Mouse (Mus musculus) cerebellum, postnatal 25 days (tissue): ENCODE data around the gene Odf2.

Experiments
- DNase-seq, 2 experiments: peaks; one replicate each; pipeline ENCODE4 v3.0.0; 2021; ENCODE audit warnings: mixed read lengths in 2 of 2

Gene Odf2

DNA sequence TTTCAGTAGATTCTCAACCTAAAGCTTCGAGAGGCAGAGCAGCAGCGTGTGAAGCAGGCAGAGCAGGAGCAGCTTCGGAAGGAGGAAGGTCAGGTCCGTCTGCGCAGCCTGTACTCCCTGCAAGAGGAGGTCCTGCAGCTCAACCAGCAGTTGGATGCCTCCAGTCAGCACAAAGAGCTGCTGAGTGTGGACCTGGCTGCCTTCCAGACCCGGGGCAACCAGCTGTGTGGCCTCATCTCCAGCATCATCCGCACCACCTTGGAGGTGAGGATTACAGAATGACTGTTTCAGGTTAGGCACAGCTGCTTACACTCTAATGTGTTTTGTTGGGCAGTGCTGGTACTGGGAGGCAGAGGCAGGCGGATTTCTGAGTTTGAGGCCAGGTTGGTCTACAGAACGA lies 51.1 kb downstream of the Odf2 start:
- DNase-seq, result no peak

DNA sequence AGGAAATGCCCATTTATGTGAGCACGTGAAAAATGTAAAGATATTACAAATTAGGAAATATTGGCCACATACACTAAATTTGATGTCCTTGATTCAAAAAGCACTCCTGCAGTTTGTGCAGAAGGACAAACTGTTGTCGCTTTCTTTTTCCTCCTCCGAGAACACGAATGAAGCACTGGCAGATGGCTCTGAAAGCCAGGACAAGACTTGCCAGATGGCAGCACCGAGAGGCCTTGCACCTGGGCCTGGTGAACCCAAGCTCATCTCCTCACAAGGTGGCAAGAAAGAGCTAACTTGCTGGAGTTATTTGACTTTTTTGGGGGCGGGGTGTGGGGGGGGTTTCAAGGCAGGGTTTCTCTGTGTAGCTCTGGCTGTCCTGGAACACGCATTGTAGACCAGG lies 51.8 kb downstream of the Odf2 start:
- DNase-seq, result peak in 1 of 2 experiments; percentile 64

DNA sequence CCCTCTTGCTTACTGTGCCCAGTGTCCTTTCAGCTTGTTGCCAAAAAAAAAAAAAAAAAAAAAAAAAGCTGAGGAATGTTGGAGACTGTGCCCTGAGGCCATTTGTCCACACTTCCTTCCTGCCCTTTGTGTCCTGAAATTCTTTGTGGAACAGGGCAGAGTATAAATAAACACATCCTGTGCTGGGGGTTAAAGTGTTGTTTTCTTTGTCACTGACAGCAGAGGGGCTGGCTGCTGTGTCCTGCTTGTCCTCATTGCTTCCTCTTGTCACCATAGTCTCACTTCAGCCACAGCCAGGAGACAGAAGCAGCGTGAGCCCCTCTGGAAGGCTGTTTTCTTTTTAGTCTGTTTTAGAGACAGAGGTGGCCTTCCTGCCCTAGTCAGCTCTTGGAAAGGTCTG lies 55.7 kb downstream of the Odf2 start:
- DNase-seq, result no peak

DNA sequence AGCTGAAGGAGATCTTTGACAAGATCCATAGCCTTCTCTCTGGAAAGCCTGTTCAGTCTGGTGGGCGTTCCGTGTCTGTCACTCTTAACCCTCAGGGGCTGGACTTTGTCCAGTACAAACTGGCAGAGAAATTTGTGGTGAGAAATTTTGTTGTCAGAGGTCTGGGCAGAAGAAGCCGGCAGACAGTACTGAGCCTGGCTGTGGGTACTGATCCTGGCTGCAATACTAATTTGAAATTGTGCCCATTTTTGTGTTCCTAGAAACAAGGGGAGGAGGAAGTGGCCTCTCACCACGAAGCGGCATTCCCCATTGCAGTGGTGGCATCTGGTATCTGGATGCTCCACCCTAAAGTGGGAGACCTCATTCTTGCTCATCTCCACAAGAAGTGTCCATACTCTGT lies 59.9 kb downstream of the Odf2 start:
- DNase-seq, result no peak

DNA sequence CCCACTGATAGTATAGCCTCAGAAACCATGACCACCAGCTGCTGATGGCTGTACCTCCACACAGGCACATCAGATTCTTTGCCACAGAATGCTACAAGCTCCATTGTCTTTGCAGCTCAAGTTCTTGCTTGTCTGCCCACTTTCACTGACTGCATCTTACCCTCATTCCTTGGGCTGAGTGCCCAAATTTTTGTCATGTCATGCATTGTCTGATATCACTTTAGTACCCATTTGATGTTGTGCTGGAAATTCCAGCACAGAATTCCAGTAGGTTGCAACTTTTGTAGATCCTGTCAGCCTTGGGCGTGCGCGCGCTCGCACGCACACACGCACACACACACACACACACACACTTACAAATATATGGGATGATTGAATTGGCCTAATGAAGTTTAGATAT lies 72.2 kb downstream of the Odf2 start:
- no peak for DNase-seq

DNA sequence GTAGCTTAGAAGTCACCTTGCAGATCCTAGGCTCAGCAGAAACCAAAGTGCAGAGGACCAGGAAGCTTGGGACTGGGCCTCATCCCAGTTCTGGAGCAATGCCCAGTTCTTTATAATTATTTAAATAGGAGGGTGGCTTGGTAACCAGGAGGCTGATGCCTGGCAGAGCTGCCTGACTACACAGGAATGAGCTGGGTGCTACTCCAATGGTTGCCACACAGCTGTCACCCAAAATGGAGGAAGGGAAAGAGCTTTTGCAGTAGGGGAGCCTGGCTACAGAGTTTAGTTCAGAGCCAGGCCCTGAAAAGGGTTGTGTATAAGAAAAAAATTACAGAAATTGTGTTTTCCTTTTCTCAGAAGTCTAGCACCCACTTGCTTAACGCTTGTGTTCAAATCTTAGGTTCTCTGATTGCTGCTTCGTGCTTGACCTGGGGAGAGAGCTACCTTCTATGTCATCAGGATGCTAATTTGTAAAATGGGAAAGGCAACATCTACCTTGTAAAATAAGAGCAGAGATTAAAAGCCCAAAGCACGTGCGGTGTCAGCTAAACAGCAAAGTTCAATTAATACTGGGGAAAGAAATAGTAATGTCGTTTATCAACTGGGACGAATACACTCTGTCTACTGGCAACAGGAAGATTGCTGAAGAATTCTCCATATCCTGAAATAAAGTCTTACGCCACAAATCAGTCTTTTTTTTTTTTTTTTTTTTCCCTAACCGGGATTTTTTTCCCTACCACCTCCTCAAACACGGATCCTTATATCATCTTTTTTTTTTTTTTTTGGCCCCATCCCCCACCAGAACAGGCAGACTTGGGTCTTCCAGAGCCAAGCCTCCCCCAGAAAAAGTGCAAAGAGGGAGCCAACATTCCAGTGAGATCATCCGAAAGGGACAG lies 75.6 kb downstream of the Odf2 start:
- DNase-seq, result peak; percentile 44 to 52

DNA sequence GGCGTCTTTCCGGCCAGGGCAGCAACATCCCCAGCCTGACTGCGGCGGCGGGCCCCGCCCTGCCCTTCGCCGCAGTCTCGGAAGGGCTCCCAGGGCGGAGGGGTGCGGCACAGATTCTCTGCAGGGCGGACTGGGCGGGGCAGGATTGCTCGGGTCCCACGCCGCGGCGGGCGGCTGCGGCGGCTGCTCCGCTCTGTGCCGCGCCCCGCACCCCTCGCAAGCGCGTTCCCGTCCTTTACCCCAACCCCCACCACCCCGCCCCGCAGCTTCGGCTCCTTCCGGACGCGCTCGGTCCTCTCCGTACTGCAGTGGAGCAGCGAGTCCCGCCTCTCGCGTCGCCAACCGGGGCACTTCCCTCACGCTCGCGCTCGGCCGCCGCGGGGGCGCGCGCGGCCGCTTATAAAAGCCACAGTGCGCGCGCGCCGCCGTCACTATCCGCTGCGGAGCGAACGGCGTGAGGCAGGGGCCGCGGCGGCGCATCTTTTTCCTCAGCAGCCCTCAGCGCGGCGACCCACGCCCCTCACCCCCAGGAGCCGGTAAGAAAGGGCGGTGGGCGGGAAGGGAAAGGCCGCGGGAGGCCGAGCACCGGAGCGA lies 76.3 kb downstream of the Odf2 start, which contains the start of gene Sptan1:
Gene Sptan1 (plus strand): TSS at position 311 of the 594 bp plus-strand sequence.
- peak; percentile 99 to 100 for DNase-seq

DNA sequence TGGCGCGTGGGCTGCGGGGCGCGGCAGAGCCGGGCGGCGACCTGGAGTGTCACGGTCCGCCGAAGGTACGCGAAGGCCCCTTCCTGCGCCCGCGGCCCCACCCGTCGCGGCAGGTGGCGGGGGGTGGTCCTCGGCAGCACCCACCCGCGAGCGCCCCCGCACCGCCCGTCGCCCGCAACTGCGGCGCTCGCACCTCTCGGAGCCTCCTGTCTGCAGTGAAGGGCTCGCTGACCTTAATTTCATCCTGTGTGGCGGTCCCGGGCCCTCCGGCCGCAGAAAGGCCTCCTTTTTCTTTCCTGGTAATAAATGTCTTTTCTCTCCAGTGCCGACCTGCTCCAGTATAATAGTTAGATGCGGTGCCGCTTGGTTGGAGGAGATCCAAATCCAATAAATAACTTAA lies 76.9 kb downstream of the Odf2 start:
- peak in 1 of 2 experiments; percentile 76 for DNase-seq

DNA sequence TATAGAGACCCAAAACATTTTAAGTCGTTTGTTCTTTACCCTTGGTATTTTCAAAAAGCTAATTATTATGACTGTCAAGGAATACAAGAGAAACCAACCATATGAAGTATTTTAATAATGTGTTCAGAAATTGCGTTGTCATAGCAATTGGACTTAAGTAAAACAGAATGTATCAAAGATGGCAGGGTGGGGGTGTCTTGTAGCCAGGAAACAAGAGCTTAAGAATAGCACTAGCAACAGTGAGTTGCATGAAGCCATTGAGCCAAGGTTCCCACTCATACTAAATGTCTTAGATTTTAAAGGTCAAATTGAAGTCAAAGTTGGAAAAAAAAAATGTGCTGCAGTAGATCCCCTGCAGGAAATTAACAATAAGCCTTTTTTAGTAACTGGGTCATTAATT lies 77.8 kb downstream of the Odf2 start:
- DNase-seq, result no peak

DNA sequence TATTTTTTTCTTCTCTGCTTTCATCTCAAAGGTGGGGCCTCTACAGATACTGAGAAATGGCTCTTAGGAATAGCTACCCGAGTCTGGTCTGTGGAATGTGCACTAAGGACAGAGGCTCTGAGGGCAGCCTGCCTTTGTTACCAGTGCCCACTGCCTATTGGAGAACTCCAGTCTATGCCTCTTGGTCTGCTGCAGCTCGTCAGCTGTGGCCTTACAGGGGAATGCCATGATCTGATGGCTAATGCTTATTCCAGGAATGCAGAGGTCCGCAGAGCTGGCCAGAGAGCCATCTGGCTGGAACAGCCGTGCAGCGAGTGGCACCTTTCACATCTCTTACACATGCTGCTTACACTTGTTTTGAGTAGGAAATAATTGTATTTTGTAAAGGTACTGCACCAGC lies 78.7 kb downstream of the Odf2 start:
- peak in 1 of 2 experiments; percentile 35 for DNase-seq

DNA sequence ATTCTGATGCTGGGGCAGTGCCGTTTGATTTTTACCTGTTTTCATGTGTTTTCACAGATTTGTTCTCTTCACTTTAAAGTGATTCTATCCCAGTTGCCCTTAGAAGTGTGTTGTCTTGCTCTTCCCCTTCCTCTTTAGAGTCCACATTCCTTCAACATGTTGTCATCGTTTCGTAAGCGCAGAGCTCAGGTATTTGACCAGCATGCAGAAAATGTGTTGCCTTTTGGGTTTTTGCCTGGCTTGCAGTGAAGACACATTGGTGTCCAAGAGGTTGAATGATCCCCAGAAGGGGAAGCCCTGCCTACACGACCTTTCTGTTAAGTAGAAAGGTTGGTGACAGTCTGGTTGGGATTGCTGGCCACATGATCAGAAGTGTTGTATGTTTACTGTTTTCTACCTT lies 79.6 kb downstream of the Odf2 start:
- DNase-seq, result no peak

DNA sequence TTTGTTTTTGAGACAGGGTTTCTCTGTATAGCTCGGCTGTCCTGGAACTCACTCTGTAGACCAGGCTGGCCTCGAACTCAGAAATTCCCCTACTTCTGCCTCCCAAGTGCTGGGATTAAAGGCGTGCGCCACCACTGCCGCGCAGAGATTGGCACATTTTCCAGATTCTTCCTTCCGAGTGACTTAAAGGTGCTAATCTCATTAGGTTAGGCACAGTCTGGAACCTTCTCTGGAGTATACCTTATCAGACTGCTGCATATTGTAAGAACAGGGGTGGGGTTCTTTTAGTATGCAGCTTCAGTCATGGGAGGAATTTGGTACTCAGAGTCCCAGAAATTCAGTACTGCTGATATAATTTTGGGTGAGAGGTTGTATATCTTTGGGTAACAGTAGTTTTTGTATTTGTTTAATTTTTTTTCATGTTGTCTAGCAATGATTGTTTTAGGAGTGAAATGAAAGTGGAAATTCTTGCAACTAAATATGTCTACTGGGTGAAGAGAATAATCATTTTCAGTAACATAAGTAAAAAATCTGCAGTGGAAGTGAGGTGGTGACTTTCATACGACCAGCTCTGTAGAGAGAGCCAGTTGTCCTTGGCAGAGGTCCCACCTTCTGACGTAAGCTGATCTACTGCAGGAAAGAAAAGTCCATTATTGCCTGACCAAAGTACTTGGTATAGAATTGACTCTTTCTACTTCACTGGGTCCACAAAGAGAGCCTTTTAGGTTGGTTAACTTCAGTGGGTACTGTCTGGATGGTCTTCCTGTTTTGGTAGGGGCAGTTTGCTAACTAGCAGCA lies 83.0 kb downstream of the Odf2 start:
- DNase-seq, result peak; percentile 69 to 85

DNA sequence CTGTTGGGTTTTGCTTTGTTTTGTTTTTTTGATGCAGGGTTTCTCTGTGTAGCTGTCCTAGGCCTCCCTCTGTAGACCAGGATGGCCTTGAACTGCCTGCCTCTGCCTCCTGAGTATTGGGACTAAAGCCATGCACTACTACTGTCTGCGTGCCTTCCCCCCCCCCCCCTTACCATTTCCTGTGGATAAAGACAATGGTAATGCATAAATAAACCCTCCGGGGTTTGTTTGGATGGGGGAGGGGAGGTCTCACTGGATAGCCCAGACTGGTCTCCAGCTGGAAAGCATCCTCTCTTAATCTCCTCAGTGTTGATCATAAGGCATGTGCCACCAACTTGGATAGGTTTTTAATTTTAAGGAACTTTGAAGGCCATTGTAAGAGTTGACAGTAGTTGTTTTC lies 84.5 kb downstream of the Odf2 start:
- no peak for DNase-seq

DNA sequence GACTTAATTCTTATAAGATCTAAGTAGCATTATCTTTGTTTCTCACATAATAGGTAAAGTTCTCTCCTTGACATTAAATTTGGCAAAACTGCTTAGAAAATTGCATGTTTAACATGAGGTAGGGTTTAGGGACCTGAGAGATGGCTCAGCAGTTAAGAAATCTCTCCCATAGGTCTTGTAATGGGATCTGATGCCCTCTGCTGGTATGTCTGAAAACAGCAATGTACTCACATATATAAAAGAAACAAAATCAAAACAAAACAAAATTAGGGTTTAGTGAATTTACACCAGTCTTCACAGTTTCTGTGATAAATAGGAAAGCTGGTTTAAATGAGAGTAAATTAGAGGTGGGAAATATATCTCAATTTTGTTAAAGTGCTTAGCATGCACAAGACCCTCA lies 88.3 kb downstream of the Odf2 start:
- peak in 1 of 2 experiments; percentile 63 for DNase-seq

DNA sequence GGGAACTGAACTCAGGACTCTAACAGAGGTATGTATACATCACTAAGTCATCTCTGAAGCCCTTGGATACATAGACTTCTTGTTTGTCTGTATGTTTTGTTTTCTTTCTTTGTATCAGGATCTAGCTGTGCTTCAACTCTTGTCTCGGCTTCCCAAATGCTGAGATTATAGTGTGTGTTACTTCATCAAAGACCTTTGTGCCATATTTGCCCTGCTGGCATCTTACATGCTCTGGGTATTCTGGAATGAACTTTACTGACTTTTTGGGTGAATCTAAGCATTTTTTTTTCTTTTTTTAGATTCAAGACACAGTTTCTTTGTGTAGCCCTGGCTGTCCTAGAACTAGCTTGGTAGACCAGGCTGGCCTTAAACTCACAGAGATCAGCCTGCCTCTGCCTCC lies 91.6 kb downstream of the Odf2 start:
- DNase-seq, result no peak
